Mouse (Mus musculus) heart, postnatal 0 days (tissue): ENCODE measurements around the gene Olfr49.

Experiments
- CTCF ChIP-seq: IDR thresholded peaks from 2 replicates; pipeline ENCODE4 v1.5.1; 2016; ENCODE audit warnings: antibody characterized with exemption, control low read depth, low read depth
- EP300 ChIP-seq: IDR thresholded peaks from 2 replicates; pipeline ENCODE4 v1.6.1; 2016; ENCODE audit warnings: antibody characterized with exemption, low read depth

GRCm38 (mm10) chr14:54244183-54244582, 40.6 kb downstream of the Olfr49 start:
- TF ChIP-seq EP300 (no peak), CTCF (no peak)
